Mouse (Mus musculus) lung, adult 2 months (tissue): Measurements from ENCODE around the gene Kalrn.

ENCODE experiments used
- CTCF ChIP-seq: fragments of 200-500 bp; IDR thresholded peaks from 2 replicates; pipeline ENCODE4 v1.5.1; 2011; ENCODE audit warnings: mild to moderate bottlenecking, low read length, control low read depth; ENCODE audit not compliant: insufficient read depth
- POLR2A ChIP-seq: fragments of 200-500 bp; IDR thresholded peaks from 2 replicates; pipeline ENCODE4 v1.6.1; 2011; ENCODE audit warnings: low read depth, mild to moderate bottlenecking, control low read depth, low read length, borderline replicate concordance; ENCODE audit errors: extremely low read depth

DNA sequence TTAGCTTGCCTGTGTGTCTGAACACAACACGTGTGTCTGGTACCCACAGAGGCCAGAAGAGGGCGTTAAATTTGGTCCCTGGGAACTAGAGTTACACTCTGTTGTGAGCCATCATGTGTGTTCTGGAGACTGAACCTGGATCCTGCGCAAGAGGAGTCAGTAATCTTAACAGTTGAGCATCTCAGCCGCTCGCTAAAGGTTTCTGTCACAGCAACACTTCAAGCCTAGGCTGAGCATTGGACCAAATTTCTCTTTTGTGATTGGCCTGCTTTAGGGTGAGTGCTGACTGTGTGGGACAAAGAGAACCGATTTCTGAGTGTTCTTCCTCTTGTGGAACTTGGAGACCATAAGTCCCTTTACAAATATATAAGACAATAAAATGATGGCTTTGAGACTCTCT lies 622.9 kb downstream of the Kalrn start:
- TF ChIP-seq CTCF: no peak
- TF ChIP-seq POLR2A: no peak
